Mouse (Mus musculus) layer of hippocampus, postnatal 14 days (tissue): ENCODE results near the gene Armc8. TPM values are rescaled to one million over a fixed set of nuclear protein-coding genes. Genes with fewer than 3 reads are reported as not detected.

Experiments
- total RNA-seq, 2 experiments: library from RNA; stranded (reverse); gene quantifications; 2 replicates each; pipeline ENCODE4 v1.2.3; 2021

Armc8 gene
- total RNA-seq, 2 experiments from 2014 or later, result 53.3 to 53.7 TPM

Other genes starting within 250 kb of the Armc8 start
- gene Esyt3, start 210.3 kb downstream of the Armc8 start, total RNA-seq, result 1 to 10 TPM; 1.3 to 1.8 TPM
- 100 to 1,000 TPM; 102 to 109 TPM for gene Mras, start 131.5 kb downstream of the Armc8 start, total RNA-seq
- gene Nme9, start 117.4 kb downstream of the Armc8 start, total RNA-seq, result 1 to 10 TPM in 1 of 2 experiments, under 1 TPM in 1; 0.64 to 1.1 TPM
- gene Dbr1, start 6.9 kb upstream of the Armc8 start, total RNA-seq, result 10 to 100 TPM; 10.4 to 13.5 TPM
- gene A4gnt, start 43.6 kb upstream of the Armc8 start, total RNA-seq, result not detected
- gene Dzip1l, start 60.6 kb upstream of the Armc8 start, total RNA-seq, result 10 to 100 TPM; 24.7 to 29.2 TPM
- not detected for gene Cldn18, start 148.4 kb upstream of the Armc8 start, total RNA-seq